Mouse (Mus musculus): Measurements from ENCODE around the gene Ccl25.

The Ccl25 gene

DNA sequence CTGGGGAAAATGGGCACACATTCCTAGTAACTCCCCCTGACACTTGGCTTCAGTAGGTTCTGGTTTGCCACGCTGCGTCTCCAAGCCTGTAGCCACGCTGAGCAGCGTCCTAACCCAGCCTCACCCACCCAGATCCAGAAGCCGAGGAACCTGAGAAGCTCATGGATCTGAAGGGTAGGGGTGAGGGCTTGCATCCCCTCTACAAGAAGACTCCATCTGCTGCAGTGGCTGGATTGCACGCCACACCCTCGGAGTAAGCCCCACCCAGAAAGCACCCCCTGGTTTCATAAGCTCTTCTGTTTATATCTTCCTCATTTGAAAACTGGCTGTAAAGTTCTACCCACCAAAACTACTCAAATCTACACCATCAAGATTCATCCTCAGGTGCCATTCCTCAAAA, 22.7 kb downstream of the Ccl25 start:
- 66% methylated on average over 7 of the region's 7 CpGs for WGBS

DNA sequence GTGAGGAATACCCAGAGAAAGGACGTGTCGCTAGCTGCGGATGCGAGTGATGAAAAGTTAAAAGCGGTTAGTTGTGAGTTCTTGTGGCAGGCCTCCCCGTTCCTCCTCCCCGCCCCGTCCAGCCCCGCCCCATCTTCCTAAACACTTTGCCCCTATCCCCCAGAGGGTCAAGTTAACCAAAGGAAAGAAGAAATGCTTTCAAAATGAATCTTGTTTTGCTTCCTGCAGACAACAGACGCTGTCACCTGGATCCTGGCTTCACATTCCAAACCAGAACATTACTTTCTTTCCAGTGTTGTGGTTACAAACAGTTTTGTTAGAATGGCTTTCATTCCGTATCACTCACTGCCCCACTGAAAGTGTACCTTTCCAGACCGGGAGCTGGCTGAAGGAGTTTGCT, 23.3 kb downstream of the Ccl25 start:
- 43% methylated on average over 12 of the region's 12 CpGs for WGBS

DNA sequence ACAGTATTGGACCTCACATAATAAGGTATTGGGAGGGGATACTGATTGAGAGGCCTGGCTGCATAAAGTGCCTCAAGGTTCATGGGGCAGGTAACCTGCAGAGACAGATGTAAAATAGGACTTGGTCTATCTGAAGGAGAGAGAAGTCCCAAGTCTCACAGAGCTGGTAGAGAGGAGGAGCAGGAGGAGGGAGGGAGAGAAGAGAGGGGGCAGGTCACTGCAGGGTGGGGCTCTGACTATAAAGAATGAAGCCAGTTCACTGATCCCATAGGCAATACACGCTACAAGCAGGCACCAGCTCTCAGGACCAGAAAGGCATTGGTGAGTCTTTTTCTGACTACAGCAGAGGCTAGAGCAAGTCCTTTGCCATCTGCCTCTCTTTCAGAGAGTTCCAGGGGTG, 24.3 kb downstream of the Ccl25 start:
- 96% methylated on average over 1 of the region's 1 CpGs for WGBS

DNA sequence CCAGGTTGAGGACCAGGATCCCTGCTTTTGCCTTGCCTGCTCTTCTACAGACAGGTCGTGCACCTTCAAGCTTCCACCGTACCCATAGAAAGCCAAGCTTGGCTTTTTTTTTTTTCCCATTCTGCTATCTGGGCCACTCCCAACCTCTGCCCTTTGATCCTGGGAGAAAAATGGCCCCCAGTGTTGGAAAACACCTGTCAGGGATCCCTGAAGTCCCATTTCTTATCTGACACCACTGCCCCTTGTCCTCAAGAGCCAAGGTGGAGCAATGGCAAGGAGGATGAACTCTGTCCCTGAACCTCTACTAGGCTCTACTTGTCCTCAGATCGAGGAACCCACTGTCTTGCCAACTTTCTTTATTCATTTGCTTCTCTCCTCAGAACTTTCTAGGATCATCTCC, 25.6 kb downstream of the Ccl25 start:
- 90% methylated on average over 3 of the region's 3 CpGs for WGBS

DNA sequence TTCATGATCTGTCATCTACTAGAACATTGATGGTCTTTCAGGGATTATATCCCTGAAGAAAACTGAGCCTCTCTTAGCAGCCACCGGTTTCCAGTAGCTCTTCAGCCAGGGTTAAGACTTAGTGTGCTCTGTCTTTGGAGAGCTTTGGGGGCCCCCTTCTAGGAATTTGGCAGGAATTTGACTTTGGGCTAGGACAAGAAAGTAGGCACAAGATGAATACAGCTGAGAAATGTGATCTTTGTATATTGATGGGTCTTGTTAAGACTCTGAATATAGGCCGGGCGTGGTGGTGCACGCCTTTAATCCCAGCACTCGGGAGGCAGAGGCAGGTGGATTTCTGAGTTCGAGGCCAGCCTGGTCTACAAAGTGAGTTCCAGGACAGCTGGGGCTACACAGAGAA, 27.6 kb downstream of the Ccl25 start:
- 94% methylated on average over 6 of the region's 6 CpGs for WGBS

DNA sequence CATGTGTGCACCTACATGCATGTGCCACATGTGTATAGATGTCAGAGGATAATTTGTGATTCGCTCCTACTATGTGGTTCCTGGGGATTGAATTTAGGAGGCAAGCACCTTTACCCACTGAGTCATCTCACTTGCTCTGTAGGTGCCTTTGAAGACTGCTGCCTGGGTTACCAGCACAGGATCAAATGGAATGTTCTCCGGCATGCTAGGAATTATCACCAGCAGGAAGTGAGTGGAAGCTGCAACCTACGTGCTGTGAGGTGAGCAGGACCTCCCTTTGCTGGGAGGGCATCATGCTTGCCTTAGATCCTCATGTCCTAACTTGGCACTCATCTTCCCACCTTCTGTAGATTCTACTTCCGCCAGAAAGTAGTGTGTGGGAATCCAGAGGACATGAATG, 28.7 kb downstream of the Ccl25 start:
- 93% methylated on average over 4 of the region's 4 CpGs for WGBS

DNA sequence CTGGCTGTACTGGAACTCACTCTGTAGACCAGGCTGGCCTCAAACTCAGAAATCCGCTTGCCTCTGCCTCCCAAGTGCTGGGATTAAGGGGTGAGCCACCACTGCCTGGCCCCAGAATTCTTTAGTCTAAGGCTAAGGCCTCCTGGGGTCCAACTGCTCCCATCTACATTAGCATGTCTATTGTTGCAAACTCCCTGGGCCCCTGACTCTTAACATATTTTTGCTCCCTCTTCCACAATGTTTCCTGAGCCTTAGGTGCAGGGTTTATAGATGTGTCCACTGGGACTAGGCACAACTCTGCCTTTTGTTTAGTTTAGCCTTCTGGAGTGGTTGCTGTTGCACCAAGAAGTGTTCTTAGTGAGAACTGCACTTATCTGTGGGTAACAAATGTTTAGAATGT, 29.5 kb downstream of the Ccl25 start:
- WGBS: 85% methylated on average over 1 of the region's 1 CpGs

DNA sequence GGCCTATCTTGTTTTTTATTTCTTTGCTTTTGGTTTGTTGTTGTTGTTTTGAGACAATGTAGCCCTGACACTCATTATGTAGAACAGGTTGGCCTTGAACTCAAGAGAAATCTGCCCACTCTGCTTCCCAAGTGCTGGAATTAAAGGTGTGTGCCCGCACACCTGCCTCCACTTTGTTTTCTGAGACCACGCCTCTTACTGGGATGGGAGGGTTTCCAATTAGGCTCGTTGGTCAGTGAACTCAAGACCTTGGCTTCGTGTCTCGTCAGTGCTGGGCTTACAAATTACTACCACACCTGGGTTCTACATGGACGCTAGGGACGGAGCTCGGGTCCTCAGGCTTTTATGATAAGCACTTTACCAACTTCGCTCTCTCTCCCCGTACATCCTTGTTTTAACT, 30.4 kb downstream of the Ccl25 start:
- 94% methylated on average over 10 of the region's 10 CpGs for WGBS

DNA sequence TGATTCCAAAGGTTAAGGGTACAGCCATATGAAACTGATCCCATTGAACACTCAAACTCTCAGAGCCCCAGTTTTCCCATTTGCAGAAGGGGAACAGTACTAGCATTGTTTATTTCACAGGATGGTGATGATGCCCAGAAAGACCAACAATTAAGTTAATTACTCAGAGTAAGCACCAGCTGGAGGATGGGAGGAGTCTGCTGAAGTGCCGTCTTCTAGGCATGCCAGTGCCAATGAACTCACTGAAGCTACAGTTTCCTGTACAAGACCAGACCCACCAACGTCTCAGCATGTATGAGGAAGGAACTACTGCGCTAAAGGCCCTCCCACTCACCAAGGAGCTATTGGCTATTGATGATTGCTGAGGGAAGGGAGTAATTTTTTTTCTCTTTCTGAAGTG, 34.4 kb downstream of the Ccl25 start:
- WGBS: 54% methylated on average over 3 of the region's 3 CpGs

DNA sequence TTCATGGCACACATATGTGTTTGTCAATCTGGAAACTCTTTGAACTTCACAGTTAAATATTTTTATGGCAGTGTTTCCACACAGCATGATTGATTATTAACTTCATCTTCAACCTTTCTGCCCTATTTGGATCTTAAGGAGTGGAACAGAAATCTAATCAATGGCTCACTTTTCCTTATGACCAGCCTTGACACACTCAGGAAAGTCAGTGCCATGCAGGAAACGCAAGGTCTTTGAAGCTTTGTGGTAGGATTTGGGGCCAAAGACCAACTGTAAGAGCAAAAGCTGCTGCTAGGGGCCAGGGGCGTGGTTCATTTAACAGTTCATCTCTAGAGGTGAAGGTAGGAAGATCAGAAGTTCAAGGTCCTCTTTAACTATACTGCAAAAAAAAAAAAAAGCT, 35.9 kb downstream of the Ccl25 start:
- 92% methylated on average over 2 of the region's 2 CpGs for WGBS

DNA sequence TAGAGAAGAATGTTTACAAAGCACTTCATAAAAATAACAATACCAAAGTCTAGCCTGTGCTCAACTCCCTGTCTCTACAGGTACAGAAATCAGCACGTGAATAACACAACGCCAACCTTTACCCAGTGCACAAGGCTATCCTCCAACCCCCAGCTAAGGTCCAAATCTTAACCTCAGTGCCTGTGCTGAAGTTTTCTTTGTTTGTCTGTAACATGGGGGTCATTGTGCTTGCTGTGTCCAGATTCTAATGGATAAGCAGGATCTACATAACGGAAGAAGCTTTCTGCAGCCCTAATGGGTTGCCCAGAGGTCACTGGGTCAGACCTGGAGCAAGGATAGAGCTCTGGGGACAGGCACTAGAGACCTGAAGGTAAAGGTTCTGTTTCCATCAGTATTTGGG, 41.2 kb downstream of the Ccl25 start:
- WGBS: 93% methylated on average over 3 of the region's 3 CpGs

DNA sequence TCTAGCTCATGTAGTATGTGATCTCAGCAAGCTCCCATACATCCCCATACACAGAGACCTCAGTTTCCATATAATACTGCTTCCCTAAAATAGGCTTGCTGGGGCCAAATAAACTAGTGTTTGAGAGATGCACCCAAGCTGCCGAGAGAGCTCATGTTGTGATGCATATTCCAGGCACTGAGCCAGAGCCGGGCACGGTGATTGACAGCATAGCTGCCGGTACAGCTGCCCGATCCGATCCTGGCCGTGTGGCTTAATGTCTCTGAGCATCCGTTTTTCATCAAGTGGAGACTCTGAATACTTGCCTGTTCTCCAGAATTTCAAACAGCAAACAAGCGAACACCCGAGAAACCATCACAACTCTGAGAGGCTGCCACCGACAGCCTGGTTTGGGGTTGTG, 42.8 kb downstream of the Ccl25 start:
- WGBS: 34% methylated on average over 11 of the region's 11 CpGs

DNA sequence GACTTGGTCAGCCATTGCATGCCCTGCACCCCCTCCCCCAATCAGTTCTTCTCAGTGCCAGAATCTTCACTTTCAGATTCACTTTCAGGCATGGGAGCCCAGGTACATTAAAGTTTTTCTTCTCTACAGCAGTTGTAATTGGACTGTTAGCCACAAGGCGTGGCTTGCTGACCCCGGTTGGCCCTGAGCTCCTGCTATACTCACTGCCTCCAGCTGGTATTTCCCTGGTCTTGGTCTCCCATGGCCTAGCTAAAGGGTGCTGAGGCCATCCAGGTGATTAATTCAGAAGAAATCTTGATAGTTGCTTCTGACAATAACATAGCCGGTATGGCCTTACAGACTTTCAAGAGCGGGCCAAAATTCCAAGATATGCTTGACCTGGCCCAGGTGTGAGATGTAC, 43.5 kb downstream of the Ccl25 start:
- 94% methylated on average over 4 of the region's 4 CpGs for WGBS

DNA sequence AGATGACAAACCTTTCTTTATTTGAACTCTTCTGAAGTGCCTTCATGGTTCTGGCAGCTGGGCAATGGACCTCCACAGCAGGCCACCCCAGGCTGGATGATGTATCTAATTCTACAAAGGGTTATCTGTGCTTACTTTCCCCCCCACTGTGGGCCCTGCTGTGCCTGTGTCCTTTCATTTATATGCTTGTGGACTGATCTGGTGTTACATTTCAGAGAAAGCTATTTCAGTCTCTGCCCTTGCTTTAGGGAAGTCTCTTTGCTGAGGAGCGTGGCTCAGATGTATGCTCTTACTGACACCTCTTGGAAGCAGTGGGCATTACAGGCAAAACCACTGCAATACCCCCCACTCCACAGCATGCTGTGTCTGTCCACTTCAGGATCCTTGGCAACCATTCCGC, 45.1 kb downstream of the Ccl25 start:
- WGBS: 50% methylated on average over 2 of the region's 2 CpGs

DNA sequence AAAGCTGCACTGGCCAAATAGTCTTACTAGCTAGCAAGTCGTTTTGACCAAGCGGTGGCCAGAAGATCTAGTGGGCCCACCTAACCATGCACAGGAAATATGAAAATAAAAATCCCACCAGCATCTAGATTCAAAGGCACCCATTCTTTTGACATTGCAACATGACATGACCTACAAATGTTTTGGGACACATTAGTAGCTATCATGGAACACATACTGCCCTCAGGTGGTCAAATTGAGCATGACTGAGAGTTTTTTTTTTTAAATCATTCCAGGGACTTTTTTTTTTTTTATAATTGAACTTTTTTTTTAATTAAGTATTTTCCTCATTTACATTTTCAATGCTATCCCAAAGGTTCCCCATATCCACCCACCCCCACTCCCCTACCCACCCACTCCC, 47.6 kb downstream of the Ccl25 start:
- WGBS: 82% methylated on average over 2 of the region's 2 CpGs

DNA sequence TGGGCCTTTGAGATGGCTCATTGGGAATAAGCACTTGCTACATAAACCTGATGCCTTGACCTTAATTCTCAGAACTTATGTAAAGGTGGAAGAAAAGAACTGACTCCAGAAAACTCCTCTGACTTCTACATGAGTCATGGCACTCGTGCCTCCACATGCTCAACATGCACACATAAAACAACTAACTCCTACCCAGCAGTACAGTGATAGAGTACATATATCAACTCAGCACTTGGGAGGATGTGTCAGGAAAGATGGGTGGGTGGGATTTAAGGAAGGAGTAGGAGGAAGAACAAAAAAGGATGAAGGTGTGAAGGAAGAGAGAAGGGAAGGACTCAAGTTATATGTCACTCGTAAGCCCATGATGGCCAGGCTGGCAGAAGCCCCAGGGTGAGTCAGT, 76.4 kb downstream of the Ccl25 start:
- WGBS: 57% methylated on average over 2 of the region's 2 CpGs

DNA sequence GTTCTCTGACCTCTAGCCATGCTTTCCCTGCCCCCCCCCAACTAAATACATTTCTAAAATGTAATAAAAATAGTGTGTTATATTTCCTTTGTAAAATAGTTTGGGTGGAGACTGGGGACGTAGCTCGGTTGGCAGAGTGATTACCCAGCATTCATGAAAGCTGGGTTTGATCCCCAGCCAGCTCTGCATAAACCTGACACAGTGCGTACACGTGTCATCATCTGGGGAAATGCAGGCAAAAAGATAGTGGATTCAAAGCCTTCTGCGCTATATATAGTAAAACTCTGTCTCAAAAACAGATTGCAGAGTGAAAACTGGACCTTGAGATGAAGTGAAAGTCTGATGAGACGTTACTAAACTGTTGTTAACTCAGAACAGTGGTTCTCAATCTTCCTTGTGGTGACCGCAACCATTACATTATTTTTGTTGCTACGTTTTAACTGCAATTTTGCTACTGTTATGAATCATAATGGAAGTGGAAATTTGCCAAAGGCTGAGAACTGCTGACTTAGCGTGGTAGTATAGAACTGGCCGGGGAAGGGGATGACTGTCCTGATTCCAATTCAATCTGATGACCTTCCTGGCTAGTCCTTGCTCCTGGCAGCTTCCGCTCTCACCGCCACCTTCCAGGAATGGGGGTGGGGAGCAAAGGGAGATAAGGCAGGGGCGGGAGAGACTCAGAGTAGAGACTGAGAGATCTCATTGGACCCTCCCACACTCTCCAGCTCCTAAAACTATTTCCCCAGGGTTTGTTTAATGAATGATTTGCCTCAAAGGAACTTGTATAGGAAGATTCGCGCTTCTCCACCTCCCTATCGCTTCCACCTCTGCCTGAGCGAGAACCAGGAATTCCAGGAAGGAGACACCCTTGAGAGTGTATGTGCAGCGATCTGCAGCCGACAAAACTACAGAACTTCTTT, 79.2 kb downstream of the Ccl25 start:
- WGBS: 36% methylated on average over 19 of the region's 19 CpGs

DNA sequence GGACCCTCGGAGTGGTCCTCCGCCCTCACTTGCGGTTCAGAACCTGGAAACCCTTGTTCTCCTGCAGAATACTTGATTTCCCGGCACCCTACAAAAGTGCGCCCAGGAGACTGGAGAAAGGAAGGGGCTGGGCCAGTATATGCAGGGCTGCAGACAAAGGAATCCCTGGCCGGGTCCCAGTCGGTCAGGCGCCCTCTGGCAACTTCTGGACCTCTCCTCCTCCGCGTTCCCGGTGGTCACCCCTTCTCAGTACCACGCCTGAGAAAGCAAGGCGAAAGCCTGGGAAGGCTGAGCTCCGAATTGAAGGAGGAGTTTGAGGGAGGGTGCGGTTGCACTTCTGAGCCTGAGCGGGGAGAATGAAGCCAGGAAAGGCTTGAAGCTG, 79.9 kb downstream of the Ccl25 start:
- WGBS: 11% methylated on average over 16 of the region's 16 CpGs

DNA sequence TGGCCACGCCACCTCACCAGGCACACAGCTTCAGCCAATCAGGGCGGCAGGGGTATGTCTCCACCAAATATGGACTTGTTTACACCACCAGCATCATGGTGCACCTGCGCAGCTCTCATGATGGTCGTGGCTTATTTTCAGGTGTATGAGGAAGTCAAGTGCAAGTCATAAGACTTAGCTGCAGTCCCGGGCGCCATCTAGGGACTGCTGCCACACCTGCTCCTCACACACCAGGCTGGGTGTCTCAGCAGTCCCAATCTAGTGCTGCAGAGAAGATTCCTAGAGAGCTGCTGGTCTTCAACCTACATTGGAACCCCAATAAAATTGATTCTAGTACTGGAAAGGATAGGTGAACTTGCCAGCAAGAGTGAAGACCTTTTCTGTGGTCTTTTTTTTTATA, 83.4 kb downstream of the Ccl25 start:
- 76% methylated on average over 6 of the region's 6 CpGs for WGBS
